15 mouse cellular contexts compared by ENCODE assay signal in genomic region chr3:130633859-130634258, GRCm38 (mm10). TPM values are rescaled to one million over a fixed set of nuclear protein-coding genes. Genes with fewer than 3 reads are reported as not detected.
DNase-seq lines count a peak whose midpoint lies in the region; ATAC-seq and TF ChIP-seq lines count a peak whose summit lies in the region.
"Had no signal": no experiment of that assay in that cellular context is flagged by ENCODE, and none has a peak within 500 bp of the region (broad histone marks: within the 10 kb centered on the region; RNA-seq: fewer than 3 reads in every experiment).

No protein-coding gene starts in this region.

- H3K36me3 ChIP-seq in intestine, postnatal 0 days (ENCODE audit: control insufficient read depth, insufficient read depth) = no peaks in the 10 kb centered on the region
- H3K36me3 ChIP-seq: forebrain, embryonic 10.5 days; heart, embryonic 13.5 days had no signal

- H3K4me3 ChIP-seq in lung, adult 2 months (replicated peaks; ENCODE audit: extremely low read depth, low read depth, low read length) = no peak overlapping the region
- no peak overlapping the region for H3K4me3 ChIP-seq in intestine, postnatal 0 days (ENCODE audit: low read depth, low read length)
- H3K4me3 ChIP-seq: forebrain, embryonic 10.5 days; heart, embryonic 13.5 days; megakaryocyte, embryonic 14.5 days; myocyte had no signal

- no peak overlapping the region for H3K27ac ChIP-seq in intestine, postnatal 0 days (ENCODE audit: low read depth, low read length)
- H3K27ac ChIP-seq: forebrain, embryonic 10.5 days; heart, embryonic 13.5 days had no signal

- peak; percentile 21 for DNase-seq in cerebellum, adult 11-12 months
- DNase-seq in cerebellum, adult 11 months = no peak
- DNase-seq in heart, adult 18-20 months = peak; percentile 33 to 55
- no peak for DNase-seq in heart, postnatal 14 days
- DNase-seq in lung, adult 18-20 months = peak; percentile 9 to 21
- no peak for DNase-seq in lung, adult 2 months
- DNase-seq in retina, embryonic 14.5 days (ENCODE audit: low spot score) = peak; percentile 24
- DNase-seq: B cell, adult 2 months; thymus, postnatal 4 days had no signal

- intact Hi-C loops in heart, postnatal 14 days (cut with DNase I) = no loop called here

- no peaks in the 10 kb centered on the region for H3K4me1 ChIP-seq in lung, adult 2 months (ENCODE audit: control insufficient read depth, insufficient read depth, low read length)
- no peaks in the 10 kb centered on the region for H3K4me1 ChIP-seq in intestine, postnatal 0 days (replicated peaks; ENCODE audit: control insufficient read depth, insufficient read depth, low read length)
- H3K4me1 ChIP-seq: forebrain, embryonic 10.5 days; heart, embryonic 13.5 days; megakaryocyte, embryonic 14.5 days had no signal

- 47% methylated on average over 5 of the region's 5 CpGs for WGBS in lung, adult 2 months
- WGBS in intestine, postnatal 0 days = 60% methylated on average over 5 of the region's 5 CpGs

- no peak for ATAC-seq in intestine, postnatal 0 days

- H3K27me3 ChIP-seq in intestine, postnatal 0 days (replicated peaks; ENCODE audit: control insufficient read depth, insufficient read depth, low read length) = no peaks in the 10 kb centered on the region
- H3K27me3 ChIP-seq: heart, embryonic 13.5 days; megakaryocyte, embryonic 14.5 days had no signal

- TF ChIP-seq POLR2A in lung, adult 2 months (IDR thresholded peaks at IDR 0.05; ENCODE audit: borderline replicate concordance, extremely low read depth, low read depth, low read length) = no peak

- H3K9me3 ChIP-seq in intestine, postnatal 0 days (ENCODE audit: control insufficient read depth) = no peaks in the 10 kb centered on the region
- H3K9me3 ChIP-seq: forebrain, embryonic 10.5 days; heart, embryonic 13.5 days had no signal

- no peak overlapping the region for H3K4me2 ChIP-seq in intestine, postnatal 0 days (replicated peaks; ENCODE audit: low read depth)
- H3K4me2 ChIP-seq: heart, embryonic 13.5 days had no signal

- TF ChIP-seq CTCF in lung, adult 2 months (IDR thresholded peaks at IDR 0.05; ENCODE audit: insufficient read depth, low read length) = no peak
- TF ChIP-seq CTCF in intestine, postnatal 0 days (IDR thresholded peaks at IDR 0.05; ENCODE audit: low read depth) = no peak

- no peak overlapping the region for H3K9ac ChIP-seq in intestine, postnatal 0 days (ENCODE audit: low read depth, low read length)
- H3K9ac ChIP-seq: heart, embryonic 13.5 days had no signal

RNA-seq across cellular contexts. Expression of gene Etnppl, which starts 16.6 kb away (rescaled TPM):
- not detected for total RNA-seq in heart, adult 18-20 months (2021)
- total RNA-seq in heart, postnatal 14 days (2021) = not detected
- polyA plus RNA-seq in lung, adult 2 months (2012; rRNA removed) = not detected in 2 replicates
- polyA plus RNA-seq in intestine, postnatal 0 days (2015; fragmentation: Nextera tagmentation; extraction: Ambion mirVana) = 0.35 and 0.56 TPM in 2 replicates
- total RNA-seq: MEL had no signal
- polyA plus RNA-seq: forebrain, embryonic 10.5 days; heart, embryonic 13.5 days; myocyte had no signal

Comparison
In these comparisons a context has a peak if more than half of its experiments do, and no peak if none do; other contexts are left out.
1. DNase-seq: peak in cerebellum, adult 11-12 months (single experiment), heart, adult 18-20 months (2 of 2), lung, adult 18-20 months (2 of 2) and retina, embryonic 14.5 days (single experiment); none in cerebellum, adult 11 months (single experiment), heart, postnatal 14 days (0 of 2) and lung, adult 2 months (single experiment).